Mouse (Mus musculus) G1E (cell line): ENCODE data around the gene Cactin. TPM values are rescaled to one million over a fixed set of nuclear protein-coding genes. Genes with fewer than 3 reads are reported as not detected.

Experiments
- ATAC-seq: 2 replicates; pipeline ENCODE4 v1.8.0; 2016; ENCODE audit warnings: mild to moderate bottlenecking; ENCODE audit not compliant: insufficient number of reproducible peaks, poor library complexity, low FRiP score, severe bottlenecking; ENCODE audit errors: extremely low read depth
- DNase-seq: peaks from one replicate; pipeline ENCODE4 v3.0.0; 2012; ENCODE audit warnings: low spot score
- H3K27me3 ChIP-seq: 2 replicates; pipeline ENCODE4 v1.6.1; 2012; ENCODE audit warnings: mild to moderate bottlenecking, low read length, inconsistent platforms; ENCODE audit not compliant: insufficient read depth
- H3K36me3 ChIP-seq: replicated peaks from 2 replicates; pipeline ENCODE3; 2012; ENCODE audit warnings: mild to moderate bottlenecking, inconsistent platforms
- H3K4me1 ChIP-seq: 2 replicates; pipeline ENCODE4 v1.6.1; 2012; ENCODE audit warnings: low read depth, low read length, inconsistent platforms, mixed read lengths; ENCODE audit not compliant: insufficient read depth
- H3K4me3 ChIP-seq: 2 replicates; pipeline ENCODE4 v1.5.1; 2012; ENCODE audit warnings: low read depth, mild to moderate bottlenecking, inconsistent platforms, low read length, moderate library complexity, mixed read lengths
- H3K9me3 ChIP-seq: replicated peaks from 2 replicates; pipeline ENCODE4 v1.6.1; 2012; ENCODE audit warnings: inconsistent platforms
- CTCF ChIP-seq: IDR thresholded peaks from 2 replicates; pipeline ENCODE4 v1.5.1; 2012; ENCODE audit warnings: low read depth, low read length, inconsistent platforms, mixed read lengths
- GATA1 ChIP-seq: IDR thresholded peaks from 2 replicates; pipeline ENCODE4 v1.6.1; 2012; ENCODE audit warnings: borderline replicate concordance, low read length, inconsistent platforms, mixed read lengths
- GATA2 ChIP-seq: IDR thresholded peaks from 2 replicates; pipeline ENCODE4 v1.6.1; 2012; ENCODE audit warnings: low read depth, low read length, inconsistent platforms, borderline replicate concordance
- POLR2AphosphoS5 ChIP-seq: IDR thresholded peaks from 2 replicates; pipeline ENCODE4 v1.6.1; 2012; ENCODE audit warnings: low read depth, low read length, inconsistent platforms; ENCODE audit not compliant: insufficient replicate concordance
- TAL1 ChIP-seq: conservative IDR thresholded peaks from 2 replicates; pipeline ENCODE4 v1.6.1; 2012; ENCODE audit warnings: low read depth, low read length, inconsistent platforms, mixed read lengths
- polyA plus RNA-seq: library from polyadenylated mRNA; stranded (reverse); fragments of >175 nt; gene quantifications from 2 replicates; pipeline ENCODE4 v1.2.3, GENCODE M21; 2012
- total RNA-seq, 2 experiments: library from RNA; stranded (forward) in 1 of 2; stranded (reverse) in 1 of 2; fragments of 200-1000 nt in 1 of 2; fragments of >200 nt in 1 of 2; fragmentation: Nextera tagmentation in 1 of 2; gene quantifications; 2 replicates each; pipeline ENCODE4 v1.2.3; 2014 to 2017

The Cactin gene
- total and polyA plus RNA-seq, 3 experiments, result 11.4 to 77.9 (median 23.9) TPM

DNA sequence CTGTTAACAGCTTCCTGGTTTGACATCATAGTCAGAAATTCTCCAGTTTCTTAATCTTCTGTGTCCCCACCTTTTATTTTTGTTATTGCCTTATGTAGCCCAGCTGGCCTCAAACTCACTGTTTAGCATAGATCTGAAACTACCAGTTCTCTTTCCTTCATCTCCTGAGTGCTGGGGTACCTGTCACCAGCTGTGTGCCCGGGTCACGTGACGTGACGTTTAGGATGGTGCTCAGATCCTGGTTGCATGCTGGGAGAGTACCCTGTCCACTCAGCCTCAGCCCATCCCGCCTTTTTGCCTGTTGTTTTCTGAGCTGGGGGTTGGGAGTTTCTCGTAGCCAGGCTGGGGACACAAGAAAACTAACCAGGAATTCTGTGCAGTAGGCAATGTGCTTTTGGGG lies 23.7 kb upstream of the Cactin start:
- H3K36me3 ChIP-seq, result peaks cover 81% of the 10 kb centered on the region

GRCm38 (mm10) chr10:81297845-81298244 lies 23.1 kb upstream of the Cactin start:
- TF ChIP-seq GATA2, result no peak
- TF ChIP-seq GATA1, result no peak
- TF ChIP-seq CTCF, result no peak
- no peak for TF ChIP-seq POLR2AphosphoS5
- TF ChIP-seq TAL1, result no peak
- DNase-seq, result peak; percentile 66
- no peaks in the 10 kb centered on the region for H3K27me3 ChIP-seq
- no peaks in the 10 kb centered on the region for H3K9me3 ChIP-seq
- H3K4me3 ChIP-seq, result peak overlapping the region; percentile 66; the same call in 1 of the 2 replicates
- peaks cover 87% of the 10 kb centered on the region for H3K36me3 ChIP-seq
- peaks cover 97% of the 10 kb centered on the region for H3K4me1 ChIP-seq
- peak; percentile 76 for ATAC-seq

More for the DNA sequence above, 23.7 kb upstream of the Cactin start:
- DNase-seq, result no peak
- ATAC-seq, result no peak
- no peaks in the 10 kb centered on the region for H3K27me3 ChIP-seq
- H3K4me3 ChIP-seq, result peak overlapping the region; percentile 66; the same call in 1 of the 2 replicates
- H3K4me1 ChIP-seq, result peaks cover 94% of the 10 kb centered on the region
- no peak for TF ChIP-seq GATA1
- TF ChIP-seq GATA2, result no peak
- TF ChIP-seq POLR2AphosphoS5, result no peak
- TF ChIP-seq TAL1, result no peak
- no peak for TF ChIP-seq CTCF
- no peaks in the 10 kb centered on the region for H3K9me3 ChIP-seq

GRCm38 (mm10) chr10:81298369-81299100 lies 22.4 kb upstream of the Cactin start:
- Histone ChIP-seq H3K36me3 (peaks cover 93% of the 10 kb centered on the region), H3K4me1 (peaks cover 100% of the 10 kb centered on the region), H3K4me3 (peak overlapping the region; percentile 66; the same call in 1 of the 2 replicates), H3K9me3 (no peaks in the 10 kb centered on the region), H3K27me3 (no peaks in the 10 kb centered on the region)
- no peak for ATAC-seq
- TF ChIP-seq POLR2AphosphoS5, result no peak
- TF ChIP-seq TAL1, result no peak
- TF ChIP-seq GATA2, result no peak
- no peak for TF ChIP-seq GATA1
- TF ChIP-seq CTCF, result no peak
- no peak for DNase-seq

DNA sequence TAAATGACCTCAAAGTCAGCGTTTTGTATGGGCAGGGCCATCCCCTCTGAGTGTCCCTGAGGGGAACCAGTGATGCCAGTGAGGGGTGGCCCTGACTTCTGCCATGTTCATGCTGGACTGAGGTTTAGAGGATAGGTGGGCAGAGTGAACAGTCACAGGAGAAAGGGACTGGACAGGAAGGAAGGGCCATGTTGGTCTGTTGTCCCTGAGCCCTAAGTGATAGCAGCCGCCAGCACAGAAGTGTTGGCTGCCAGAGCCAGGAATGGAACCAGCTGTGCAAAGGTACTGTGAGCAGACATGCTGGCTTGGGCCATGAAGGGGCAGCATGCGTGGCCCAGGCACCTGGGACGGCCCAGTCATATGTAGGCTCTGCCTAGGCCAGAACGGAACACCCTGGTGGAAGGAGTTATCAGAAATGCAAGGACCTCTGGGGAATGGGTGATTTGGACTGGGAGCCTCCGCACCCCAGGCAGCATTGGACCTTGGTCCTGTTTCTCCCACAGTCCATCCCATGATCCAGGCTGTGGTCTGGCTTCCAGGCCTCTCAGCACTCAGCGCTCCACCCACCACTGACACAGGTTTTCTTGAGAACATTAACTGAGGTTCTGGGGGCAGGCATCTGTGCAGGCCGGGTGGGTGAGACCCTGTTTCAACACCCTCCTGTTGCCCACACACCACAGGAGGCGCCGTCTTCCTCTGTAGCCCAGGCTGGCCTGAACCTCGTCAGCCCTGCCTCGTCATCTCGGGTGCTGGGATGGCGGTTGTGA lies 21.1 kb upstream of the Cactin start:
- peaks cover 99% of the 10 kb centered on the region for H3K4me1 ChIP-seq

GRCm38 (mm10) chr10:81300352-81300907 lies 20.5 kb upstream of the Cactin start:
- Histone ChIP-seq H3K4me3 (peak overlapping the region; percentile 36; the same call in 1 of the 2 replicates), H3K36me3 (peaks cover 94% of the 10 kb centered on the region), H3K9me3 (no peaks in the 10 kb centered on the region), H3K27me3 (no peaks in the 10 kb centered on the region), H3K4me1 (peaks cover 99% of the 10 kb centered on the region)
- no peak for TF ChIP-seq GATA2
- TF ChIP-seq CTCF, result no peak
- no peak for TF ChIP-seq TAL1
- TF ChIP-seq GATA1, result no peak
- TF ChIP-seq POLR2AphosphoS5, result no peak
- ATAC-seq (no peak), DNase-seq (no peak)

More for the DNA sequence above, 21.1 kb upstream of the Cactin start:
- no peak for ATAC-seq
- Histone ChIP-seq H3K36me3 (peaks cover 94% of the 10 kb centered on the region), H3K9me3 (no peaks in the 10 kb centered on the region), H3K4me3 (peak overlapping the region; percentile 36; the same call in 1 of the 2 replicates), H3K27me3 (no peaks in the 10 kb centered on the region)
- no peak for DNase-seq
- TF ChIP-seq GATA2 (no peak), POLR2AphosphoS5 (no peak), TAL1 (no peak), GATA1 (no peak), CTCF (no peak)

GRCm38 (mm10) chr10:81301321-81301720 lies 19.6 kb upstream of the Cactin start:
- H3K9me3 ChIP-seq, result no peaks in the 10 kb centered on the region
- H3K27me3 ChIP-seq, result no peaks in the 10 kb centered on the region
- peaks cover 97% of the 10 kb centered on the region for H3K4me1 ChIP-seq

More at GRCm38 (mm10) chr10:81301321-81301720, 19.6 kb upstream of the Cactin start:
- TF ChIP-seq TAL1, result no peak
- no peak for TF ChIP-seq POLR2AphosphoS5
- TF ChIP-seq GATA1, result no peak
- no peak for TF ChIP-seq GATA2
- no peak for TF ChIP-seq CTCF
- ATAC-seq (no peak), DNase-seq (no peak)
- H3K36me3 ChIP-seq, result peaks cover 94% of the 10 kb centered on the region
- no peak overlapping the region; the same call in 1 of the 2 replicates for H3K4me3 ChIP-seq
